Mouse (Mus musculus): Measurements from ENCODE around the gene Gm11437. TPM values are rescaled to one million over a fixed set of nuclear protein-coding genes. Genes with fewer than 3 reads are reported as not detected.

The Gm11437 gene
- polyA plus RNA-seq, 1 experiment from 2014 or later: not detected

GRCm38 (mm10) chr11:84179226-84179953 lies 12.1 kb upstream of the Gm11437 start:
- peaks cover 26% of the 10 kb centered on the region for H3K4me1 ChIP-seq (replicated peaks)
- H3K9me3 ChIP-seq (replicated peaks): no peaks in the 10 kb centered on the region
- ATAC-seq (ENCODE audit: insufficient read depth): peak; percentile 95
- WGBS (ENCODE audit: insufficient replicate concordance): under 1% methylated on average over 79 of the region's 85 CpGs
- peak overlapping the region; percentile 99 for H3K4me2 ChIP-seq
- peak overlapping the region; percentile 87 for H3K4me3 ChIP-seq (replicated peaks)
- H3K27me3 ChIP-seq: no peaks in the 10 kb centered on the region
- H3K36me3 ChIP-seq (replicated peaks): no peaks in the 10 kb centered on the region
- H3K9ac ChIP-seq: peak overlapping the region; percentile 86
- H3K27ac ChIP-seq (replicated peaks): peak overlapping the region; percentile 86

- no peak for ATAC-seq (ENCODE audit: insufficient read depth)
- Histone ChIP-seq H3K4me1 (replicated peaks) (peaks cover 33% of the 10 kb centered on the region), H3K27me3 (no peaks in the 10 kb centered on the region), H3K9ac (peak overlapping the region; percentile 86), H3K27ac (replicated peaks) (peak overlapping the region; percentile 86; the same call in 1 of the 2 replicates), H3K4me3 (replicated peaks) (peak overlapping the region; percentile 87), H3K4me2 (peak overlapping the region; percentile 99), H3K36me3 (replicated peaks) (no peaks in the 10 kb centered on the region), H3K9me3 (replicated peaks) (no peaks in the 10 kb centered on the region)
- WGBS (ENCODE audit: insufficient replicate concordance): 38% methylated on average over 4 of the region's 4 CpGs
These were observed 11.3 kb upstream of the Gm11437 start for GRCm38 (mm10) chr11:84178571-84178970.

- Histone ChIP-seq H3K9ac (no peak overlapping the region), H3K4me3 (replicated peaks) (no peak overlapping the region), H3K27me3 (no peaks in the 10 kb centered on the region), H3K4me1 (replicated peaks) (peaks cover 14% of the 10 kb centered on the region), H3K36me3 (replicated peaks) (no peaks in the 10 kb centered on the region), H3K27ac (replicated peaks) (no peak overlapping the region; the same call in 1 of the 2 replicates), H3K4me2 (no peak overlapping the region), H3K9me3 (replicated peaks) (no peaks in the 10 kb centered on the region)
- WGBS (ENCODE audit: insufficient replicate concordance): 66% methylated on average over 11 of the region's 11 CpGs
- 0 out of 2 replicates have a peak, but pooled peaks have one; percentile 37 for ATAC-seq (ENCODE audit: insufficient read depth)
These were observed 5.5 kb upstream of the Gm11437 start for GRCm38 (mm10) chr11:84172539-84173435.

- no peaks in the 10 kb centered on the region for H3K9me3 ChIP-seq (replicated peaks)
- peaks cover 8% of the 10 kb centered on the region for H3K4me1 ChIP-seq (replicated peaks)
- 16% methylated on average over 7 of the region's 7 CpGs for WGBS (ENCODE audit: insufficient replicate concordance)
- no peaks in the 10 kb centered on the region for H3K36me3 ChIP-seq (replicated peaks)
- no peak overlapping the region for H3K4me3 ChIP-seq (replicated peaks)
- H3K9ac ChIP-seq: no peak overlapping the region
- H3K27ac ChIP-seq (replicated peaks): no peak overlapping the region
- H3K4me2 ChIP-seq: no peak overlapping the region
- peak; percentile 49 for ATAC-seq (ENCODE audit: insufficient read depth)
- H3K27me3 ChIP-seq: no peaks in the 10 kb centered on the region
These were observed 1.5 kb upstream of the Gm11437 start for GRCm38 (mm10) chr11:84168701-84169288.

- H3K9me3 ChIP-seq (replicated peaks): no peaks in the 10 kb centered on the region
- ATAC-seq (ENCODE audit: insufficient read depth): no peak
- no peak overlapping the region for H3K9ac ChIP-seq
- H3K27me3 ChIP-seq: no peaks in the 10 kb centered on the region
- no peaks in the 10 kb centered on the region for H3K36me3 ChIP-seq (replicated peaks)
- no peak overlapping the region for H3K4me3 ChIP-seq (replicated peaks)
- WGBS (ENCODE audit: insufficient replicate concordance): 62% methylated on average over 4 of the region's 4 CpGs
- H3K4me2 ChIP-seq: no peak overlapping the region
- H3K4me1 ChIP-seq (replicated peaks): no peaks in the 10 kb centered on the region
- H3K27ac ChIP-seq (replicated peaks): no peak overlapping the region
These were observed 2.7 kb downstream of the Gm11437 start for GRCm38 (mm10) chr11:84164561-84164960.

- Histone ChIP-seq H3K9ac (no peak overlapping the region), H3K9me3 (replicated peaks) (no peaks in the 10 kb centered on the region), H3K36me3 (replicated peaks) (no peaks in the 10 kb centered on the region), H3K4me1 (replicated peaks) (no peaks in the 10 kb centered on the region), H3K27me3 (no peaks in the 10 kb centered on the region), H3K4me3 (replicated peaks) (no peak overlapping the region), H3K27ac (replicated peaks) (no peak overlapping the region), H3K4me2 (no peak overlapping the region)
- WGBS (ENCODE audit: insufficient replicate concordance): 63% methylated on average over 6 of the region's 6 CpGs
- ATAC-seq (ENCODE audit: insufficient read depth): no peak
These were observed 3.2 kb downstream of the Gm11437 start for GRCm38 (mm10) chr11:84164123-84164522.

GRCm38 (mm10) chr11:84156535-84157262 lies 10.6 kb downstream of the Gm11437 start:
- H3K9me3 ChIP-seq (replicated peaks): no peaks in the 10 kb centered on the region
- 63% methylated on average over 4 of the region's 4 CpGs for WGBS (ENCODE audit: insufficient replicate concordance)
- H3K27me3 ChIP-seq: peaks cover 8% of the 10 kb centered on the region; the same call in 1 of the 2 replicates
- no peak overlapping the region for H3K27ac ChIP-seq (replicated peaks)
- no peak overlapping the region for H3K9ac ChIP-seq
- no peaks in the 10 kb centered on the region for H3K4me1 ChIP-seq (replicated peaks)
- H3K36me3 ChIP-seq (replicated peaks): no peaks in the 10 kb centered on the region
- H3K4me2 ChIP-seq: no peak overlapping the region
- no peak for ATAC-seq (ENCODE audit: insufficient read depth)
- H3K4me3 ChIP-seq (replicated peaks): no peak overlapping the region

- Histone ChIP-seq H3K9ac (no peak overlapping the region), H3K9me3 (replicated peaks) (no peaks in the 10 kb centered on the region), H3K36me3 (replicated peaks) (no peaks in the 10 kb centered on the region), H3K27ac (replicated peaks) (no peak overlapping the region), H3K4me1 (replicated peaks) (0 out of 2 replicates have a peak, but pooled peaks cover 3% of the 10 kb centered on the region), H3K4me3 (replicated peaks) (no peak overlapping the region), H3K27me3 (peaks cover 8% of the 10 kb centered on the region; the same call in 1 of the 2 replicates), H3K4me2 (no peak overlapping the region)
- ATAC-seq (ENCODE audit: insufficient read depth): no peak
- WGBS (ENCODE audit: insufficient replicate concordance): 49% methylated on average over 2 of the region's 2 CpGs
These were observed 16.4 kb downstream of the Gm11437 start for GRCm38 (mm10) chr11:84150884-84151283.

- H3K27ac ChIP-seq (replicated peaks): no peak overlapping the region
These were observed 21.2 kb downstream of the Gm11437 start for GRCm38 (mm10) chr11:84146081-84146480.

GRCm38 (mm10) chr11:84145201-84145798 lies 22.0 kb downstream of the Gm11437 start:
- 57% methylated on average over 10 of the region's 10 CpGs for WGBS (ENCODE audit: insufficient replicate concordance)

More at GRCm38 (mm10) chr11:84146081-84146480, 21.2 kb downstream of the Gm11437 start:
- WGBS (ENCODE audit: insufficient replicate concordance): 56% methylated on average over 3 of the region's 3 CpGs
- 0 out of 2 replicates have a peak, but pooled peaks have one; percentile 22 for ATAC-seq (ENCODE audit: insufficient read depth)
- Histone ChIP-seq H3K36me3 (replicated peaks) (no peaks in the 10 kb centered on the region), H3K9me3 (replicated peaks) (no peaks in the 10 kb centered on the region), H3K4me2 (no peak overlapping the region), H3K27me3 (no peaks in the 10 kb centered on the region), H3K9ac (no peak overlapping the region), H3K4me3 (replicated peaks) (no peak overlapping the region), H3K4me1 (replicated peaks) (0 out of 2 replicates have a peak, but pooled peaks cover 3% of the 10 kb centered on the region)

More at GRCm38 (mm10) chr11:84145201-84145798, 22.0 kb downstream of the Gm11437 start:
- Histone ChIP-seq H3K4me3 (replicated peaks) (no peak overlapping the region), H3K27me3 (no peaks in the 10 kb centered on the region), H3K9me3 (replicated peaks) (no peaks in the 10 kb centered on the region), H3K9ac (no peak overlapping the region), H3K36me3 (replicated peaks) (no peaks in the 10 kb centered on the region), H3K4me1 (replicated peaks) (0 out of 2 replicates have a peak, but pooled peaks cover 3% of the 10 kb centered on the region), H3K4me2 (no peak overlapping the region), H3K27ac (replicated peaks) (no peak overlapping the region)
- no peak for ATAC-seq (ENCODE audit: insufficient read depth)
